8 mouse cellular contexts compared by ENCODE assay signal in genomic region chr4:40969781-40970591, GRCm38 (mm10). TPM values are rescaled to one million over a fixed set of nuclear protein-coding genes. Genes with fewer than 3 reads are reported as not detected.
DNase-seq lines count a peak whose midpoint lies in the region; ATAC-seq and TF ChIP-seq lines count a peak whose summit lies in the region.

No protein-coding gene starts in this region.

- H3K4me3 ChIP-seq in testis, adult 2 months (ENCODE audit: control insufficient read depth, low read depth, low read length), result peak overlapping the region; percentile 99
- peak overlapping the region; percentile 94 for H3K4me3 ChIP-seq in embryonic facial prominence, embryonic 14.5 days (ENCODE audit: low read depth, low read length)
- peak overlapping the region; percentile 75 for H3K4me3 ChIP-seq in midbrain, embryonic 10.5 days

- H3K27ac ChIP-seq in testis, adult 2 months (ENCODE audit: control insufficient read depth, insufficient read depth, low read depth, low read length), result peak overlapping the region; percentile 96
- H3K27ac ChIP-seq in embryonic facial prominence, embryonic 14.5 days (replicated peaks; ENCODE audit: low read depth, low read length), result peak overlapping the region; percentile 96
- peak overlapping the region; percentile 92 for H3K27ac ChIP-seq in midbrain, embryonic 10.5 days (replicated peaks)

- peak overlapping the region; percentile 77 for H3K4me2 ChIP-seq in embryonic facial prominence, embryonic 14.5 days (ENCODE audit: low read depth, low read length)

- intact Hi-C loops in left cerebral cortex, postnatal 36 days (cut with DNase I), result loop anchor here (2.0 kb wide), 1 partner anchor 21 kb away; the partner anchor contains the start of genes Bag1 and Chmp5

- WGBS in embryonic facial prominence, embryonic 14.5 days, result 12% methylated on average over 11 of the region's 13 CpGs
- WGBS in midbrain, embryonic 10.5 days, result 16% methylated on average over 11 of the region's 13 CpGs

- no peaks in the 10 kb centered on the region for H3K36me3 ChIP-seq in testis, adult 2 months (ENCODE audit: control insufficient read depth, insufficient read depth, low read length)
- H3K36me3 ChIP-seq in embryonic facial prominence, embryonic 14.5 days (ENCODE audit: control insufficient read depth, insufficient read depth, low read length), result peaks cover 34% of the 10 kb centered on the region
- H3K36me3 ChIP-seq in midbrain, embryonic 10.5 days, result peaks cover 30% of the 10 kb centered on the region

- no peak for TF ChIP-seq POLR2A in testis, adult 2 months (IDR thresholded peaks at IDR 0.05; ENCODE audit: control insufficient read depth, low read depth, low read length)

- H3K9ac ChIP-seq in embryonic facial prominence, embryonic 14.5 days (ENCODE audit: low read depth, low read length), result peak overlapping the region; percentile 93

- peaks cover 7% of the 10 kb centered on the region for H3K4me1 ChIP-seq in testis, adult 2 months (ENCODE audit: control insufficient read depth, insufficient read depth, low read length)
- peaks cover 11% of the 10 kb centered on the region; the same call in 1 of the 2 replicates for H3K4me1 ChIP-seq in embryonic facial prominence, embryonic 14.5 days (ENCODE audit: control insufficient read depth, insufficient read depth, low read length)
- H3K4me1 ChIP-seq in midbrain, embryonic 10.5 days, result peaks cover 22% of the 10 kb centered on the region

- H3K27me3 ChIP-seq in testis, adult 2 months (ENCODE audit: control insufficient read depth, insufficient read depth, low read length), result no peaks in the 10 kb centered on the region
- no peaks in the 10 kb centered on the region for H3K27me3 ChIP-seq in embryonic facial prominence, embryonic 14.5 days (replicated peaks; ENCODE audit: control insufficient read depth, insufficient read depth, low read length)
- no peaks in the 10 kb centered on the region for H3K27me3 ChIP-seq in midbrain, embryonic 10.5 days (ENCODE audit: low read depth, poor library complexity, severe bottlenecking)

- DNase-seq in testis, postnatal 10 days (ENCODE audit: low spot score), result no peak
- DNase-seq in embryonic facial prominence, embryonic 14.5 days (ENCODE audit: low spot score), result no peak
- DNase-seq in kidney, adult 18-20 months, result peak; percentile 22
- DNase-seq in midbrain, embryonic 10.5 days (ENCODE audit: low spot score), result no peak
- DNase-seq in left cerebral cortex, postnatal 36 days (ENCODE audit: low spot score in 2 of 2), result no peak
- no peak for DNase-seq in ovary, postnatal 36 days (ENCODE audit: low spot score)
- DNase-seq in right cerebral cortex, postnatal 25 days, result no peak

- H3K9me3 ChIP-seq in embryonic facial prominence, embryonic 14.5 days (ENCODE audit: control insufficient read depth, low read length), result no peaks in the 10 kb centered on the region
- H3K9me3 ChIP-seq in midbrain, embryonic 10.5 days (replicated peaks), result no peaks in the 10 kb centered on the region

- no peak for TF ChIP-seq CTCF in testis, adult 2 months (IDR thresholded peaks at IDR 0.05; ENCODE audit: control insufficient read depth, insufficient read depth, insufficient replicate concordance, low read depth, low read length)

- ATAC-seq in embryonic facial prominence, embryonic 14.5 days (ENCODE audit: low read depth), result peak; percentile 17; the same call in 1 of the 2 replicates

RNA-seq across cellular contexts. Expression of gene Nfx1, which starts 0.7 kb away (rescaled TPM):
- 28.2 and 29.5 TPM in 2 replicates for polyA plus RNA-seq in testis, adult 2 months (2012; rRNA removed)
- 78.4 and 85.0 TPM in 2 replicates for polyA plus RNA-seq in embryonic facial prominence, embryonic 14.5 days (2014; fragmentation: Nextera tagmentation; extraction: Ambion mirVana)
- 94.8 and 98.4 TPM in 2 replicates for polyA plus RNA-seq in midbrain, embryonic 10.5 days (2016; fragmentation: Nextera tagmentation; extraction: Ambion mirVana)
- total RNA-seq in left cerebral cortex, postnatal 36 days (2021), result 10 to 100 TPM; 67.3 to 78.5 TPM

RNA-seq across cellular contexts. Expression of gene Chmp5, which starts 21.8 kb away (rescaled TPM):
- 18.0 and 19.0 TPM in 2 replicates for polyA plus RNA-seq in testis, adult 2 months (2012; rRNA removed)
- 103 TPM in 2 replicates for polyA plus RNA-seq in embryonic facial prominence, embryonic 14.5 days (2014; fragmentation: Nextera tagmentation; extraction: Ambion mirVana)
- 99.4 and 118 TPM in 2 replicates for polyA plus RNA-seq in midbrain, embryonic 10.5 days (2016; fragmentation: Nextera tagmentation; extraction: Ambion mirVana)
- 10 to 100 TPM; 81.2 to 81.6 TPM for total RNA-seq in left cerebral cortex, postnatal 36 days (2021)

RNA-seq across cellular contexts. Expression of gene Bag1, which starts 21.9 kb away (rescaled TPM):
- 229 and 254 TPM in 2 replicates for polyA plus RNA-seq in testis, adult 2 months (2012; rRNA removed)
- polyA plus RNA-seq in embryonic facial prominence, embryonic 14.5 days (2014; fragmentation: Nextera tagmentation; extraction: Ambion mirVana), result 232 and 240 TPM in 2 replicates
- polyA plus RNA-seq in midbrain, embryonic 10.5 days (2016; fragmentation: Nextera tagmentation; extraction: Ambion mirVana), result 189 and 193 TPM in 2 replicates
- 100 to 1,000 TPM; 170 to 211 TPM for total RNA-seq in left cerebral cortex, postnatal 36 days (2021)

RNA-seq across cellular contexts. Expression of gene Spink4, which starts 50.1 kb away (rescaled TPM):
- 5.1 and 11.1 TPM in 2 replicates for polyA plus RNA-seq in testis, adult 2 months (2012; rRNA removed)
- 0.84 TPM in 1 of 2 replicates, not detected in the other for polyA plus RNA-seq in embryonic facial prominence, embryonic 14.5 days (2014; fragmentation: Nextera tagmentation; extraction: Ambion mirVana)
- polyA plus RNA-seq in midbrain, embryonic 10.5 days (2016; fragmentation: Nextera tagmentation; extraction: Ambion mirVana), result not detected in 2 replicates
- total RNA-seq in left cerebral cortex, postnatal 36 days (2021), result not detected
